Mouse (Mus musculus) megakaryocyte, embryonic 14.5 days (primary cell): ENCODE data around the gene Hmg20a.

Experiments used
- FLI1 ChIP-seq: IDR thresholded peaks from 2 replicates; pipeline ENCODE4 v1.6.1; 2012; ENCODE audit warnings: low read length, inconsistent platforms, mixed read lengths
- GATA1 ChIP-seq: IDR thresholded peaks from 3 replicates; pipeline ENCODE4 v1.6.1; 2012; ENCODE audit warnings: mixed read lengths, low read length, inconsistent platforms, borderline replicate concordance

- TF ChIP-seq GATA1 (no peak), FLI1 (no peak)
Observed at GRCm38 (mm10) chr9:56417948-56418737, at the start of gene Hmg20a, which contains the start of gene Peak1.
